Mouse (Mus musculus) midbrain, embryonic 14.5 days (tissue): ENCODE results near the gene Rybp. TPM values are rescaled to one million over a fixed set of nuclear protein-coding genes. Genes with fewer than 3 reads are reported as not detected.
A peak's percentile ranks its signal among the peaks of the same experiment; 100 is the strongest.

Source experiments
- ATAC-seq: fragments of 200-750 bp; cut with Nextera tagmentation; 2 replicates; pipeline ENCODE4 v1.8.0; 2017; ENCODE audit warnings: moderate number of reproducible peaks, moderate library complexity; ENCODE audit not compliant: low FRiP score, low TSS enrichment
- DNase-seq: peaks from one replicate; pipeline ENCODE4 v3.0.0-alpha.2; 2015
- H3K27ac ChIP-seq: fragments of 300-500 bp; sonication (generic); replicated peaks from 2 replicates; pipeline ENCODE4 v1.5.1; 2014; ENCODE audit warnings: mild to moderate bottlenecking, low read depth, low read length, moderate library complexity
- H3K27me3 ChIP-seq: fragments of 300-500 bp; sonication (generic); 2 replicates; pipeline ENCODE4 v1.6.1; 2014; ENCODE audit warnings: low read length, control low read depth, mixed read lengths; ENCODE audit not compliant: control insufficient read depth, insufficient read depth
- H3K36me3 ChIP-seq: fragments of 300-500 bp; sonication (generic); 2 replicates; pipeline ENCODE4 v1.6.1; 2014; ENCODE audit warnings: low read length, control low read depth; ENCODE audit not compliant: control insufficient read depth, insufficient read depth
- H3K4me1 ChIP-seq: fragments of 300-500 bp; sonication (generic); 2 replicates; pipeline ENCODE4 v1.6.1; 2014; ENCODE audit warnings: mild to moderate bottlenecking, antibody characterized with exemption, low read length, control low read depth; ENCODE audit not compliant: control insufficient read depth, insufficient read depth
- H3K4me2 ChIP-seq: fragments of 300-500 bp; sonication (generic); 2 replicates; pipeline ENCODE4 v1.6.1; 2014; ENCODE audit warnings: mild to moderate bottlenecking, low read length, moderate library complexity
- H3K4me3 ChIP-seq: fragments of 300-500 bp; sonication (generic); replicated peaks from 2 replicates; pipeline ENCODE4 v1.5.1; 2014; ENCODE audit warnings: low read depth, low read length
- H3K9ac ChIP-seq: fragments of 300-500 bp; sonication (generic); replicated peaks from 2 replicates; pipeline ENCODE4 v1.6.1; 2014; ENCODE audit warnings: mild to moderate bottlenecking, low read length, moderate library complexity
- H3K9me3 ChIP-seq: fragments of 300-500 bp; sonication (generic); 2 replicates; pipeline ENCODE4 v1.6.1; 2016; ENCODE audit warnings: low read length, control low read depth, mixed read lengths; ENCODE audit not compliant: control insufficient read depth
- WGBS: fragments of 180-500 bp; shearing (Covaris S2); extraction: QIAGEN DNeasy Blood & Tissue Kit; methylation state at CpG from one replicate; pipeline ENCODE4 v1.1.7; 2014; 5-methylcytosine and 5-hydroxymethylcytosine counted together
- polyA plus RNA-seq: library from polyadenylated mRNA; unstranded; fragments of >200 nt; fragmentation: Nextera tagmentation; extraction: Ambion mirVana; gene quantifications from 2 replicates; pipeline ENCODE4 v1.2.1, GENCODE M21; 2014

The Rybp gene
- polyA plus RNA-seq, 1 experiment from 2014 or later, result 17.6 TPM

- no peak overlapping the region for H3K27ac ChIP-seq
- 93% methylated on average over 1 of the region's 1 CpGs for WGBS
These were observed 8.4 kb downstream of the Rybp start for GRCm38 (mm10) chr6:100278841-100279240.

GRCm38 (mm10) chr6:100276344-100276743 lies 10.9 kb downstream of the Rybp start:
- WGBS, result 87% methylated on average over 3 of the region's 3 CpGs
- H3K4me2 ChIP-seq, result no peak overlapping the region
- H3K4me3 ChIP-seq, result no peak overlapping the region
- H3K9me3 ChIP-seq, result no peaks in the 10 kb centered on the region
- DNase-seq (no peak), ATAC-seq (no peak)
- peaks cover 5% of the 10 kb centered on the region; the same call in 1 of the 2 replicates for H3K4me1 ChIP-seq
- no peak overlapping the region for H3K27ac ChIP-seq
- no peaks in the 10 kb centered on the region for H3K27me3 ChIP-seq
- no peak overlapping the region for H3K9ac ChIP-seq
- no peaks in the 10 kb centered on the region for H3K36me3 ChIP-seq

More at GRCm38 (mm10) chr6:100278841-100279240, 8.4 kb downstream of the Rybp start:
- Histone ChIP-seq H3K36me3 (no peaks in the 10 kb centered on the region), H3K27me3 (no peaks in the 10 kb centered on the region), H3K9me3 (no peaks in the 10 kb centered on the region), H3K9ac (no peak overlapping the region), H3K4me3 (no peak overlapping the region), H3K4me2 (no peak overlapping the region), H3K4me1 (peaks cover 10% of the 10 kb centered on the region)
- ATAC-seq, result no peak
- no peak for DNase-seq

- H3K9ac ChIP-seq, result no peak overlapping the region
- H3K4me1 ChIP-seq, result peaks cover 5% of the 10 kb centered on the region; the same call in 1 of the 2 replicates
- no peaks in the 10 kb centered on the region for H3K36me3 ChIP-seq
- ATAC-seq (no peak), DNase-seq (no peak)
- H3K4me2 ChIP-seq, result no peak overlapping the region
- no peaks in the 10 kb centered on the region for H3K9me3 ChIP-seq
- H3K27me3 ChIP-seq, result no peaks in the 10 kb centered on the region
- no peak overlapping the region for H3K4me3 ChIP-seq
- no peak overlapping the region for H3K27ac ChIP-seq
These were observed 11.6 kb downstream of the Rybp start for GRCm38 (mm10) chr6:100275643-100276042.

GRCm38 (mm10) chr6:100273556-100273955 lies 13.7 kb downstream of the Rybp start:
- H3K4me3 ChIP-seq, result no peak overlapping the region
- H3K36me3 ChIP-seq, result no peaks in the 10 kb centered on the region
- no peaks in the 10 kb centered on the region for H3K27me3 ChIP-seq
- WGBS, result 61% methylated on average over 1 of the region's 1 CpGs
- H3K9me3 ChIP-seq, result no peaks in the 10 kb centered on the region
- no peak overlapping the region for H3K9ac ChIP-seq
- no peak overlapping the region for H3K27ac ChIP-seq
- DNase-seq (no peak), ATAC-seq (no peak)
- H3K4me2 ChIP-seq, result no peak overlapping the region
- peaks cover 2% of the 10 kb centered on the region; the same call in 1 of the 2 replicates for H3K4me1 ChIP-seq

GRCm38 (mm10) chr6:100271992-100272391 lies 15.3 kb downstream of the Rybp start:
- Histone ChIP-seq H3K36me3 (no peaks in the 10 kb centered on the region), H3K9ac (no peak overlapping the region), H3K27me3 (no peaks in the 10 kb centered on the region), H3K27ac (no peak overlapping the region), H3K4me1 (no peaks in the 10 kb centered on the region), H3K4me3 (no peak overlapping the region), H3K9me3 (no peaks in the 10 kb centered on the region), H3K4me2 (no peak overlapping the region)
- DNase-seq (no peak), ATAC-seq (no peak)
- WGBS, result 83% methylated on average over 3 of the region's 3 CpGs

- H3K4me1 ChIP-seq, result no peaks in the 10 kb centered on the region
- H3K4me2 ChIP-seq, result no peak overlapping the region
- ATAC-seq (no peak), DNase-seq (no peak)
- no peak overlapping the region for H3K27ac ChIP-seq
- no peak overlapping the region for H3K4me3 ChIP-seq
- WGBS, result 87% methylated on average over 2 of the region's 2 CpGs
- no peak overlapping the region for H3K9ac ChIP-seq
- no peaks in the 10 kb centered on the region for H3K9me3 ChIP-seq
- no peaks in the 10 kb centered on the region for H3K36me3 ChIP-seq
- H3K27me3 ChIP-seq, result no peaks in the 10 kb centered on the region
These were observed 16.5 kb downstream of the Rybp start for GRCm38 (mm10) chr6:100270765-100271164.

GRCm38 (mm10) chr6:100259607-100260006 lies 27.7 kb downstream of the Rybp start:
- H3K27me3 ChIP-seq, result no peaks in the 10 kb centered on the region
- WGBS, result 98% methylated on average over 1 of the region's 1 CpGs
- no peak for DNase-seq

GRCm38 (mm10) chr6:100258278-100258677 lies 29.0 kb downstream of the Rybp start:
- no peak overlapping the region for H3K9ac ChIP-seq
- no peak overlapping the region for H3K4me2 ChIP-seq
- ATAC-seq (no peak), DNase-seq (no peak)
- no peak overlapping the region for H3K4me3 ChIP-seq
- no peaks in the 10 kb centered on the region for H3K9me3 ChIP-seq
- no peak overlapping the region for H3K27ac ChIP-seq
- no peaks in the 10 kb centered on the region for H3K36me3 ChIP-seq
- no peaks in the 10 kb centered on the region for H3K27me3 ChIP-seq
- 0 out of 2 replicates have a peak, but pooled peaks cover 2% of the 10 kb centered on the region for H3K4me1 ChIP-seq

More at GRCm38 (mm10) chr6:100259607-100260006, 27.7 kb downstream of the Rybp start:
- no peak overlapping the region for H3K4me3 ChIP-seq
- H3K9me3 ChIP-seq, result no peaks in the 10 kb centered on the region
- H3K4me1 ChIP-seq, result no peaks in the 10 kb centered on the region
- no peak overlapping the region for H3K9ac ChIP-seq
- H3K36me3 ChIP-seq, result no peaks in the 10 kb centered on the region
- H3K4me2 ChIP-seq, result no peak overlapping the region
- no peak overlapping the region for H3K27ac ChIP-seq
- no peak for ATAC-seq

GRCm38 (mm10) chr6:100255411-100255810 lies 31.9 kb downstream of the Rybp start:
- Histone ChIP-seq H3K27me3 (no peaks in the 10 kb centered on the region), H3K9me3 (no peaks in the 10 kb centered on the region), H3K4me3 (no peak overlapping the region), H3K4me2 (no peak overlapping the region), H3K4me1 (0 out of 2 replicates have a peak, but pooled peaks cover 2% of the 10 kb centered on the region), H3K36me3 (no peaks in the 10 kb centered on the region), H3K27ac (no peak overlapping the region), H3K9ac (no peak overlapping the region)
- DNase-seq (peak; percentile 24), ATAC-seq (no peak)
- 71% methylated on average over 1 of the region's 1 CpGs for WGBS
